Mouse (Mus musculus): ENCODE results near the gene Asb8.
A peak's percentile ranks its signal among the peaks of the same experiment; 100 is the strongest.

The Asb8 gene

DNA sequence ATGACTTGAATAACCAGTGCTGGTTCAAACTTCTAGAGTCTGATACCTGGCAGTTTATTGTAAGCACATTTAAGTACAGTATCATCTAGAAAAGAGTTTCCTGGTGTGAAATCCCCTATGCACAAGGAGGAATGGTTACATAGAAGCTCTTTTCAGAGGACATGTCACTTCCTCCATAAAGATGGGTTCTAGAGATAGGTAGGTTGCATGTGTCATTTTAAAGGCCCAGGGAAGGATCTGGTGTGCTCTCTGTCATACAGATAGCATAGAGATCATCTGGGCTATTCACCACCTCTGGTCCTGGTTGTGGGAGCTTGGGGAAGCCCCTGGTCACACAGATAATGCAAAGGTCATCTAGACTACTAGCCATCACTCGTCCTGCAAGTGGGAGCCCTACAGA lies 8.2 kb downstream of the Asb8 start:
- DNase-seq (ENCODE audit: extremely low read depth, insufficient read length, low spot score) = no peak

DNA sequence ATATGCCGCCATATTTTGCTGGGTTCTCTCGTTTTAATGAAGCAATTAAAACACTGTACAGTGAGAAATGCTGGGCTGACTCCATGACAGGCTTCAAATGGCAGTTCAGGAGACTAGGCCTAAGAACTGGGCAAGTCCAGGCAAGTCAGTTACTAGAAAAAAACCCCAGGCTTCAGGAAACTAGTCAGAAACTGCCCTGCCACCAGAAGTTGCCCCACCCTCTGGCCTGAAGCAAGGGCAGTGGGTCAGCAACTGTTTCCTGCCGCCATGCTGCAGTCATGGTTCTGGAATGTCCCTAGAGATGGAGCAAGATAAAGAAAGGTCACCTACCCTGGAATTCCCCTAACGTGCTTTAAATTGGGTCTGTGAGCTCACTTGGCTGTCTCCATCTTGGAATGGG lies 9.5 kb downstream of the Asb8 start:
- DNase-seq (ENCODE audit: extremely low read depth, insufficient read length, low spot score) = peak; percentile 68

DNA sequence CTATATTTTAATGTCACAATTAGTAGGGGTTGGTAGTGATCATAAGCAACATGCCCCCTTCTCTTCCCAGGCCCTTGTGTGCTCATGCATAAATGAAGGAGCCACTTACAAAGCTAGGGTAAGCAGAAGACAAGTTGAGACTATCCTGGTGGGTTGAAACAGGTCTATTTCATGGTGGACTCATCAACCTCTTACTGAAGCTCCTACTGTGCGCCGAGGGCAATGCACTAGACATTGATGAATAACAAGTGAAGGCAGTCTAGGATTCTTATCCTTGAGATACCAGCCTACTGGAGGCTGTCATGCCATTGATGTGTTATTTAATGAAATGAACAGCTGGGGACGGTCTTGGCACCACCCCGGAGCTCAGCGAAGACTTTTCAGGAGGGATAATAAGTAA lies 10.2 kb downstream of the Asb8 start:
- DNase-seq (ENCODE audit: extremely low read depth, insufficient read length, low spot score) = no peak

DNA sequence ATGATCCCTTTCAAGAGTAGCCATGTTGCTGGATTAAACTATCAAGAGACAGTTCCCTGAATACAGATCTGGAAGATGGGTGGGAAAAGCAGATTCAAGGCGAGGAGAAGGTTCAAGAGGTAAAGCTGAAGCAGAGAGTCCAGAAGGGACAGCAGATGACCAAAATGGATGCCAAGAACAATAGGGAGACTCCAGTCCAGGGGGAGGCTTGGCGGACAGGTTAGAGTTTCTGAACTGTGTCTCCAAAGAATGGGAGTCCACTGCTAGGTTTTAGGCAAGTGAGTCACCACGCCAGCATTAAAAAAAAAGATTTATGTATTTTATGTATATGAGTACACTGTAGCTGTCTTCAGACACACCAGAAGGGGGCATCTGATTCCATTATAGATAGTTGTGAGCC lies 10.8 kb downstream of the Asb8 start:
- no peak for DNase-seq (ENCODE audit: extremely low read depth, insufficient read length, low spot score)

DNA sequence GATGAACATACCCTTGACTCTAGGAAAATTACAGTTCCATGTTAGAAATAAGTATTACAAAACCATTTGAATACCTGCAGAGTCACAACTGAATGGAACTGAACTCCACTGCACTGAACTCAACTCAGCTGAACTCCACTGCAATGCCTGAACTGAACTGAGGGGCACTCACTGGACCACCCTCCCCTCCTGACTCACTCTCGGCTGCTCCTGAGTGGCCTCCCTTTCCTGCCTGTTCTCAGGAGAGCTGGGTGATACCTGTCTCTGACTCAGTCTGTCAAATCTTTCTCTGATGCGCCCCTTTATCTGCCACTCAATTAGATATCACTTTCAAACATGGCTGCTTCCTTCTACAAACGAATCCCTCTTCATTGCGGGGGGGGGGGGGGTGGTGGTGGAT lies 11.3 kb downstream of the Asb8 start:
- no peak for DNase-seq (ENCODE audit: extremely low read depth, insufficient read length, low spot score)

DNA sequence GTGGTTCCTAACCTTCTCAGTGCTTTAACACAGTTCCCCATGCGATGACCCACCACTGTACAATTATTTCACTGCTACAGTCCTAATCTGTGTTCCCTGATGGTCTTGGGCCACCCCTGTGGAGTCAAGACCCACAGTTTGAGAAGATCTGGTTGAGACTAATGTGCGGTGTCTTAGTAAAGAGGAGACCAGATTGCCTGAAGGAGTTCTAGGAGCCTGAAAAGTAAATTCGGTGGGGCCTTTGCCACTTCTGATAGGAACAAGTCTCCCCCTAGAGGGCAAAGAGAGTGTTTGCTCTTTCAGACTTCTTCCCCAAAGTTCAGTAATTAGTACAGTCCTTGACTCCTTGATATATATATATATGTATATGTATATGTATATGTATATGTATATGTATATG lies 11.8 kb downstream of the Asb8 start:
- peak; percentile 51 for DNase-seq (ENCODE audit: extremely low read depth, insufficient read length, low spot score)

DNA sequence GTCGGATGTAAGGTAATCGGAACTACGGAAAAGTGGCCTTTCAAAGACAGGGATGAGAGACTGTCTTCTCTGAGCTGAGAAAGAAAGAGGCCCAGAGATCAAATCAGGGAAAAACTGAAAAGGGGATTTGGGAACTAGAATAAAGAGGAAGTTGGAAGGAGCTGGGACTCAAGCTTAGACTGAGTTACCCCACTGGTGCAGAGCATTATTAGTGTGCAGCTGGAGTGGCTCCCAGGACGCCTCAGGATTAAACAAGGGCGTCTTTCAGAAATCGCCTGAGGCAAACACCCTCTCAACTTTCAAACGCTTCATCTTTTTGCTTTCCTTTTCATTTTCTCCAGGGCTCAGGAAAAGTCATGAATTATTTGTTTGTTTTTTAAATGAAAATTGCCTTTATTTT lies 12.5 kb downstream of the Asb8 start:
- no peak for DNase-seq (ENCODE audit: extremely low read depth, insufficient read length, low spot score)

DNA sequence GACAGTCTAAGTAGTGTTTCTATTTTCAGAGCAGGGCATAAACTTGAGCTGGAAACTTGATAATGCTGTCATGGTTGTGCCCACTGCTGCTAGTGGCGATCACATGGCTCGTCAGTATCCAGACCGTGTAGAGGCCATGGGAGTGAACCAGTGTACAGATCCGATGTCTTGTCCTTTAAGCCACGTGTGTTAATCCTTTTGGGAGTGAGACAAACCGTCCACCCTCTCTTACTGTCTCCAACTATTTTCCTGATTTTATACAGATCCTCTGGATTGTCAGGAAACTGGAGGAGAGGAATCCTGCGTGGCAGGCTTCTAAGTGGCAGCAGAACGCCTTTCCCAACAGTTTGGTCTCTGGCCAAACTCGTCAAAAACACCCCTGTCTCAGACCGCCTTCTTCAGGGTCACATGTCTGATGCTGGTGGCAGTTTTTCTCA lies 16.2 kb downstream of the Asb8 start:
- no peak for DNase-seq (ENCODE audit: extremely low read depth, insufficient read length, low spot score)

DNA sequence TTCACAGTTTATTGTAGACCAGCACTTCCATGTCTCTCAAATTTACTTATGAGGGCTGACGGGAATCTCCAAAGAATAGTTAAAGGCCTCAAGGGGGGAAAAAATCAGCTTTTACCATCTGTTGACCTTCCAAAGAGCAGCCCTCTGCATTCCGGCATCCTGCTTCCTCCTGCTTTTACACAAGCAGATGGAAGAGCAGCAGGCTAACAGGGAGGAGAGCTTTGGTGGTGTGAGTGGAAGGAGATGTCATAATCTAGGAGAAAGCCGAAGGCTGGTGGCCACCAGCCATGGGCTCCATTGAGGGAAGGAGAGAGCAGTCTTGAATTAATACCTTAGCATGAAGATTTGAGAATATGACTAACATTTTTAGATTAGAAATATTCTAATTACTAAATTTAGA lies 17.1 kb downstream of the Asb8 start:
- no peak for DNase-seq (ENCODE audit: extremely low read depth, insufficient read length, low spot score)

DNA sequence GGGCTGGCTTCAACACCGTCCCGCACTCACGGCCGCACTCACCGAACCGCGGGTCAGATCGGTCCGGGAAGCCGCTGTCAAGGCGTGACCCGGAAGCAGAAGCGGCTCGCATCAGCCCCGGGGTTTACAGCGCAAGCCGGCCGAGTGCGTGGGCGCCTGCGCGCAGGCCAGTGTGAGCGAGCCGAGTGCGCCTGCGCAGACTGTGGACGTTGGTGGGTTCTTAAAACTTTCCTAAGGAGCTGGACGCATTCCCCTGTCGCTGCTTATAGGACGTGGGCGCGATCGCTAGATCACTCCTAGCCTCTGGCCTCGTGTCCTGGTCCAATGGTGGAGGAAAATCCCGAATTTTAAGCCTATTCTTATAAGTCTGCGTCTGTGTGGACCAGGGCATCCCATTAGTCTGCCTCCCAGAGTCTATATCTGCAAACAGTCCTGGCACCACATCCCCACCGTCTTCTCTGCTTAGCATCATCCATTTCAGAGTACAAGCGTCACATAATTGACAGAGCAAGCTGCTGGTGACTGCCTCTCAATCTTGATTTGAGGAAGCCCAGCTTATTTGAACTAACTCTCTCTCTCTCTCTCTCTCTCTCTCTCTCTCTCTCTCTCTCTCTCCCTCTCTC lies 19.8 kb downstream of the Asb8 start:
- peak; percentile 96 for DNase-seq (ENCODE audit: extremely low read depth, insufficient read length, low spot score)

DNA sequence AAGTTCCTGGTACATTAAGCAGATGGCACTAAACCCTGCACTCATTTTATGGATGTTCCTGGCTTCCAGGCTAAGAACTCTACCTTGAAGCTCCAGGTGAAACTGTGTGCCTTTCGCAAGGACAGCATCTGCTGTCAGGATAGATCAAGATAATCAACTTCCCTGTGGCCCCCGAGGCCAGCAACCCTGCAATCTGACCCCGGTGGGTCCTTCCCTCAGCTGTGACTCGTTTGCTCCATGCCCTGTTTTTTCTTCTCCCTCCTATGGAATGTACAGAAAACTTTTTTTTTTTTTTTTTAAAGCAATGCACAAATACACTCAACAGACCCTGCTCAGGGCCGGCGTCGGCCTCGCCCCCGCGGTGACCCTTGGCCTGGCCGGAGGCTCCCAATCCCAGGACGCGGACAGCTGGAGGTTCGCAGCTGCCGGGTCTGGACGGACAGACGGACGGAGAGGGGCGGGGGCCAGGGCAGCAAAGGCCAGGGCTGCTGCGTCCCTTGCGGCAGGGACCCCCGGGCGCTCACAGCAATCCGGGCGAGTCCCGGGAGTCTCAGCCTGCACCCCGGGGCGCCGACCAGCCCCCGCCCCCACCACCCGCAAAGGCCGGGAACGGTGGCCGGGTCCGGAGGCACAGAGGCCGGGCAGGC lies 20.4 kb downstream of the Asb8 start:
- DNase-seq (ENCODE audit: extremely low read depth, insufficient read length, low spot score) = no peak

DNA sequence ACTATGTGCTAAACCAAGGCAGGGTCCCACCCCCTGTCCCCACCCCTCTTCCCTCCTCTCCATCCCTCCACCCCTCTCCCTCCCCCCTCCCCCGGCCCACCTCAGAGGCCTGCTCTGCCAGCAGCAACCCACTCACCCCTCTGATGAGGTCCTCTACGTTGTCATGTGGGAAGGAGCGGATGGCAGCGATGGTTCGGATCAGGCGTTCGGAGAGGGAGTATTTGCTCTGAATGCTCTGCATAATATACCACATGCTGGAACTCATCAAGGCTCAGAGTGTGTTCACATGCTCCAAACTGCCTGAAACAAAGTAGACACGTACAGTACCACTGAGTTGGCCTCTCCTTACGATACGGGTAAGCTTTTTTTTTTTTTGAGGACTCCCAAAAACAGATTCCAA lies 22.9 kb downstream of the Asb8 start:
- DNase-seq (ENCODE audit: extremely low read depth, insufficient read length, low spot score) = no peak

DNA sequence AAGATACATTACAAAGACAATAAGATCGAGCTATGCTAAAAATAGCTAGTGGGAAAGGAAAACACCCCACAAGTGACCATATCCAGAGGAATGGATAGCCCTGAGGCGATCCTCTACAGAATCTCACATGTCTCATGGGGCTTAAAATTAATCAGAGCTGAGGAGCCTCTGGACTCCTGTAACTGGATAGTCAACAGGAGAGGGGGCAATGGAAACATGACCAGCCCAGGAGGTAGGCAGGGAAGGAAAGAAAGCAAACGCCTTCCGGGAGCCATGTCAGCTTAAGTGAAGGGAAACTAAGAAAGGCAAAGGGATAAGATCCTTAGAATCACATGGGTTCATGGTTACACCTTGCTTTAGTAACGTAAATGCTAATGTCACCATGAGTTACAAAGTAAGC lies 24.6 kb downstream of the Asb8 start:
- no peak for DNase-seq (ENCODE audit: extremely low read depth, insufficient read length, low spot score)

DNA sequence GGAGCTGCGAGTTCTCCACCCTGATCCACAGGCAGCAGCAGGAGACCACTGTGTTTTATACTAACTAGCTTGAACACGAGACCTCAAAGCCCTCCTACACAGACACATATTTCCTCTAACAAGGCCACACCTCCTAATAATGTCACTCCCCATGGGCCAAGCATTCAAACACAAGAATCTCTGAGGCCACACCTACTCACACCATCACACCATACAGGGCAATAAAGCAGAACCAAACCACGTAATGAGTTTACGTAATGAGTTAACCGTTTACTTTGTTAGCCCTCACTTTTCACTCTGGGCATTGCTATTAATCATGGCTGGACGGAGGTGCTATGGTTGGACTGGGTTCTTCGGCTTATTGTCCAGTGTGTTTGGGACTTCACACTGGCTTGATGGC lies 25.7 kb downstream of the Asb8 start:
- no peak for DNase-seq (ENCODE audit: extremely low read depth, insufficient read length, low spot score)

DNA sequence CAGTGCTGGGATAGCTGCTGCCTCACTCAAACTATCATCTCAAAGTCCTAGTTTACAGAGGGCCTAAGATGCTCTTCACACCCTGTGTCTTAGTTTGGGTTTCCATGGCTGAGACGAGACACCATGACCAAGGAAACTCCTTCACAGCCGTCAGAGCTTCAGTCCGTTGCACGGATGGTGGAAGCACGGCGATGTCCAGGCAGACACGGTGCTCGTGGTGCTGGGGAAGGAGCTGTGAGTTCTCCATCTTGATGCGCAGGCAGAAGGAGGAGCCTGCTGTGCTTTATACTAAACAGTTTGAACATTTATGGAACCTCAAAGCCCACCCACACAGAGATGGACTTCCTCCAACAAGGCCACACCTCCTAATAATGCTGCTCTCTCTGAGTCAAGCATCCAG lies 28.6 kb downstream of the Asb8 start:
- DNase-seq (ENCODE audit: extremely low read depth, insufficient read length, low spot score) = no peak

DNA sequence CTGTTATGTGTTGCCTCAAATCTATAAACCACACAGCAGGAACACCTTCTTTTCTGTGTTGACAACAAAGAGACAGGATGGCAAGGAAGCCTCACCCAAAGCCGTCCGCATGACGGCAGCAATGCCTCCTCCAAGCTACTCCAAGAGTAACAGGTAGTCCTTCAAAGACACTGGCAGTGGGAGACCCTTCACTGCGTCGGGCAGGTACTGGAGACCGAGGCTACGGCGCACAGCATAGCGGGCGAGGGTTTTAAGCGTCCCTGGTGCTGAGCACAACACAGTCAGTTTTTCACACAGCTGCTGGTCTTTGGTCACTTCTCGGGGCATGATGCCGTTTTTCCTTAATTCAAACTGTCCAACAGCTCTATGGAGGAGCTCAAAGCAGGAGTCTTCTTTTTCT lies 29.8 kb downstream of the Asb8 start:
- no peak for DNase-seq (ENCODE audit: extremely low read depth, insufficient read length, low spot score)

DNA sequence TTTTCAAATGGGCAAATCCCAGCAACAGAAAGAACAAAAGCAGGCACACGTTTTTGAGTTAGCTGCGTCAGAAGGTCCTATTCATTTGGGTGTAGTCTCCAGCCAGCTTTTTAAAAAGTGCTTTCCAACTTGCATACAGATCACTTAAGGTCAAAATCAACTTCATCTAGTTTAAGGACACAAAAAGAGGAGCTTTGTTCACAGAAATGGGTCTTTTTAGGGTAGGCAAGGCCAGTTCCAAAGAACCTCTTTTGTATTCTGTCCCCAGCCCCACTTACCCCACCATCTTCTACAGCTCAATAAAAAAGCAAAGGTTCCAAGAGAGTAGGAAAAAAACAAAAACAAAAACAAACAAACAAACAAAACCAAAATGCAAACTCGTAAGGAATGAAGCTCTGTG lies 30.8 kb downstream of the Asb8 start:
- no peak for DNase-seq (ENCODE audit: extremely low read depth, insufficient read length, low spot score)

DNA sequence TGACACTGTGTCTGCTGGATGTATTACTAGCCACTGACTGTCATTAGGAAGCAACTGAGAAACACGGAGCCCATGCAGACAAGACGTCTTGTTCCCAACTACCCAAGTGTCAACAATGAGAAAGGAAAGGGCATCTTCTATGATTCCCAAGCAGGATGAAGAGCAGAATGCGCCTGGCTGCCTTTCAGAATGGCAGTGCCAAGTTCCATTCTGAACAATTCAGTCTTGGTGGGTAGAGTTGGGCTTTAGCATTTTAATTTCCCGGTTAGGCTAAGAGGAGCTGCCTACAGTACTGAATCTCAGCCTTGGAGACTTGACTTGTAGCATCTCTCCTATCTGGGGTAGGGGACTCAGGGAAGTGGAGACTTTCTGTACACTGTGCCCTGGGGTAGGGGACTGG lies 31.4 kb downstream of the Asb8 start:
- DNase-seq (ENCODE audit: extremely low read depth, insufficient read length, low spot score) = no peak

DNA sequence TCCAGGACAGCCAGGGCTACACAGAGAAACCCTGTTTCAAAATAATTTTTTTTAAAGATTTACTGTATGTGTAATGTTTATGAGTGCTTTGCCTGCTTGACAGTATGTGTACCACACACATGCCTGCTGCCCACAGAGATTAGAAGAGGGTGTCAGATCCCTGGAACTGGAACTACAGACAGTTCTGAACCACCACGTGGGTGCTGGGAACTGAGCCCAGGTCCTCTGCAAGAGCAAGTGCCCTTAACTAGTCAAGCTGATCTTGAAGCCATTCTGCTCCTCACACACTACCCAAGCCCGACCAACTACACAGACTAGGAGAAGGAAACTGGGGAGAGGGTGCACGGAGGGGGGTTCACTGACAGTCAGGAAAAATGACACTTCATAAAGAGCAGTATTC lies 32.0 kb downstream of the Asb8 start:
- no peak for DNase-seq (ENCODE audit: extremely low read depth, insufficient read length, low spot score)

DNA sequence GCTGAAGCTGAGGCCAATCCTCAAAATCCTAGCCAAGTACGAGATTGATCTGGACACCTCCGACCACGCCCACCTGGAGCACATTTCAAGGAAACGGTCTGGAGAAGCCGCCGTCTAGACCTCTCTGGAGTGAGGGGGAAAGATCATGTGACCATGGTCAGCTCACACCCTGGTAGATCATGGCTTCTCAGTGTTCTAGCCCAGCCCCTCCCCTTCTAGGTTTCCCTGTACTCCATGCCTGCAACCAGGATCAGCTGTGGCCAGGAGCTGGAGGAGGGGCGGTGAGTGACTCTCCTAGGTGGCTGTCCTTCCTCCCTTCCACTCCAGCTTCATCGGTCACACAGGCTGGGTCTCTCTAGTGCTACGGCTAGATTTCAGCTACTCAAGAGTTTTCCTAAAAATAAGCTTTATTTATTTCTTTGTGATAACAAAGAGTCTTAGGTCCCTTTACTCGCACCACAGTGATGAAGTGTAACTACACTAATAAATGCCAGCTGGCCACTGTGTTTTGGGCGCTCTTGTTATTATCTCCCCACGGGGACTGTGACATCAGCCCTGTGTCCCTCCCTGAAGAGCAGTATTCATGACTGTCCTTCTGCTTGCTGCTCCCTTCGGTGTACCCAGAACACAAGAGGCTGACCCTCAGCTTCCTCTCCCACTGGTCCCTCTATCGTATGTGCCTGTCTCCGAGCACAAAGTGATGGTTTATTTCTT lies 33.3 kb downstream of the Asb8 start:
- DNase-seq (ENCODE audit: extremely low read depth, insufficient read length, low spot score) = no peak

DNA sequence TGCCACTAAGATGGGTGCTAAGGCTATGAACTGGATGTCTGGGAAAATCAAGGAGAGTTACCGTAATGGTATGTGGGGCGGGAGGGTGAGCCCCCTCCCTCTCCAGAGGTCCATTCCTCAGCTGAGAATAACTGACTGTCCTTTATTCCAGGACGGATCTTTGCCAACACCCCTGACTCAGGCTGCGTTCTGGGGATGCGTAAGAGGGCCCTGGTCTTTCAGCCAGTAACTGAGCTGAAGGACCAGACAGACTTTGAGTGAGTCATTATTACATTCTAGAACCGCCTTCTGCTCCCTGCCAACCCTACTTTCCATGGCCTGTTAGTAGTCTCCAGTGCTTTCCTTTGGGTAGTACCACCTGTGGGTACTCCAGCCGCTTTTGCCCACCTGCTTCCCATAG lies 34.0 kb downstream of the Asb8 start:
- DNase-seq (ENCODE audit: extremely low read depth, insufficient read length, low spot score) = no peak

DNA sequence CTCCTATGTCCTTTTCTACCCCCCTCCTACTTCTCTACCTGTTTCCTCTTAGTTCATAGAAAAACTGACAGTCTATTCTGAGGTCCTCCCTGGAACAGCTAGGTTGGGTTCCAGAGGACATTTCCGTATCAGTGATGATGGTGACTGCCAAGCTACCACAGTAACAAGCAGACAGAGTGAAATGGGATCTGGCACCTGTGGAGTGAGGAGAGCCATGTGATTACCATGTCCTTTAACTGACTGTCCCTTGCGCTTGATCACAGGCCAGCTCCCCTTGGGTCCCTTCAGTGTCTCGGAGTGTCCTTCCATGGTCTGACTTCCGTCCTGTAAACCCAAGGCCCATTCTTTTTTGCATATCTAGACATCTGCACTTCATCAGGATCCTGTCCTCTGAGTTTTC lies 34.4 kb downstream of the Asb8 start:
- no peak for DNase-seq (ENCODE audit: extremely low read depth, insufficient read length, low spot score)

Data from 3134 (cell line).